Mouse (Mus musculus): ENCODE measurements at regions not wholly inside any gene's neighbourhood (a gene's known extent, or its start where the extent isn't known, plus 50 kb on each side); places are given as distances from the start of the nearest gene placed in this dataset.

- TF ChIP-seq CTCF (conservative IDR thresholded peaks at IDR 0.05; ENCODE audit: insufficient read depth, insufficient read length, low read depth, low read length) (no peak), POLR2A (IDR thresholded peaks at IDR 0.05; ENCODE audit: low read depth, low read length) (no peak)
- no peak for DNase-seq
- 62% methylated on average over 18 of the region's 18 CpGs for WGBS
- Histone ChIP-seq H3K27me3 (replicated peaks; ENCODE audit: control insufficient read depth, insufficient read depth, low read length) (no peaks in the 10 kb centered on the region), H3K4me1 (ENCODE audit: control insufficient read depth, insufficient read depth, low read length) (no peaks in the 10 kb centered on the region), H3K36me3 (ENCODE audit: control insufficient read depth, insufficient read depth, low read length) (no peaks in the 10 kb centered on the region), H3K27ac (ENCODE audit: insufficient read depth, low read depth, low read length) (no peak overlapping the region), H3K4me3 (ENCODE audit: insufficient read depth, low read depth, low read length) (no peak overlapping the region)
Measured at GRCm38 (mm10) chr16:21321188-21322070, 101.5 kb upstream of the Vps8 start.

GRCm38 (mm10) chr16:21322437-21322836 lies 100.5 kb upstream of the Vps8 start:
- H3K27me3 ChIP-seq (replicated peaks; ENCODE audit: control insufficient read depth, insufficient read depth, low read length), result no peaks in the 10 kb centered on the region
- H3K36me3 ChIP-seq (ENCODE audit: control insufficient read depth, insufficient read depth, low read length), result no peaks in the 10 kb centered on the region
- peak; percentile 6 for DNase-seq
- WGBS, result 60% methylated on average over 10 of the region's 10 CpGs
- no peaks in the 10 kb centered on the region for H3K4me1 ChIP-seq (ENCODE audit: control insufficient read depth, insufficient read depth, low read length)
- H3K27ac ChIP-seq (ENCODE audit: insufficient read depth, low read depth, low read length), result no peak overlapping the region
- no peak overlapping the region for H3K4me3 ChIP-seq (ENCODE audit: insufficient read depth, low read depth, low read length)
- TF ChIP-seq POLR2A (IDR thresholded peaks at IDR 0.05; ENCODE audit: low read depth, low read length) (no peak), CTCF (conservative IDR thresholded peaks at IDR 0.05; ENCODE audit: insufficient read depth, insufficient read length, low read depth, low read length) (no peak)

GRCm38 (mm10) chr16:21323446-21324034 lies 99.4 kb upstream of the Vps8 start:
- Histone ChIP-seq H3K4me1 (ENCODE audit: control insufficient read depth, insufficient read depth, low read length) (no peaks in the 10 kb centered on the region), H3K36me3 (ENCODE audit: control insufficient read depth, insufficient read depth, low read length) (no peaks in the 10 kb centered on the region), H3K27ac (ENCODE audit: insufficient read depth, low read depth, low read length) (no peak overlapping the region), H3K4me3 (ENCODE audit: insufficient read depth, low read depth, low read length) (no peak overlapping the region), H3K27me3 (replicated peaks; ENCODE audit: control insufficient read depth, insufficient read depth, low read length) (no peaks in the 10 kb centered on the region)
- TF ChIP-seq CTCF (conservative IDR thresholded peaks at IDR 0.05; ENCODE audit: insufficient read depth, insufficient read length, low read depth, low read length) (no peak), POLR2A (IDR thresholded peaks at IDR 0.05; ENCODE audit: low read depth, low read length) (no peak)
- 87% methylated on average over 3 of the region's 3 CpGs for WGBS
- DNase-seq, result no peak

GRCm38 (mm10) chr16:21327969-21328368 lies 94.9 kb upstream of the Vps8 start:
- WGBS, result 95% methylated on average over 4 of the region's 4 CpGs
- Histone ChIP-seq H3K4me3 (ENCODE audit: insufficient read depth, low read depth, low read length) (no peak overlapping the region), H3K4me1 (ENCODE audit: control insufficient read depth, insufficient read depth, low read length) (peaks cover 3% of the 10 kb centered on the region; the same call in 1 of the 2 replicates), H3K27me3 (replicated peaks; ENCODE audit: control insufficient read depth, insufficient read depth, low read length) (no peaks in the 10 kb centered on the region), H3K27ac (ENCODE audit: insufficient read depth, low read depth, low read length) (no peak overlapping the region), H3K36me3 (ENCODE audit: control insufficient read depth, insufficient read depth, low read length) (no peaks in the 10 kb centered on the region)
- no peak for DNase-seq
- TF ChIP-seq POLR2A (IDR thresholded peaks at IDR 0.05; ENCODE audit: low read depth, low read length) (no peak), CTCF (conservative IDR thresholded peaks at IDR 0.05; ENCODE audit: insufficient read depth, insufficient read length, low read depth, low read length) (no peak)

GRCm38 (mm10) chr16:21329199-21329598 lies 93.7 kb upstream of the Vps8 start:
- Histone ChIP-seq H3K36me3 (ENCODE audit: control insufficient read depth, insufficient read depth, low read length) (no peaks in the 10 kb centered on the region), H3K27ac (ENCODE audit: insufficient read depth, low read depth, low read length) (no peak overlapping the region), H3K4me1 (ENCODE audit: control insufficient read depth, insufficient read depth, low read length) (peaks cover 6% of the 10 kb centered on the region), H3K27me3 (replicated peaks; ENCODE audit: control insufficient read depth, insufficient read depth, low read length) (no peaks in the 10 kb centered on the region), H3K4me3 (ENCODE audit: insufficient read depth, low read depth, low read length) (no peak overlapping the region)
- DNase-seq, result no peak
- TF ChIP-seq CTCF (conservative IDR thresholded peaks at IDR 0.05; ENCODE audit: insufficient read depth, insufficient read length, low read depth, low read length) (no peak), POLR2A (IDR thresholded peaks at IDR 0.05; ENCODE audit: low read depth, low read length) (no peak)
- 91% methylated on average over 6 of the region's 6 CpGs for WGBS

- 73% methylated on average over 5 of the region's 5 CpGs for WGBS
- TF ChIP-seq CTCF (conservative IDR thresholded peaks at IDR 0.05; ENCODE audit: insufficient read depth, insufficient read length, low read depth, low read length) (no peak), POLR2A (IDR thresholded peaks at IDR 0.05; ENCODE audit: low read depth, low read length) (no peak)
- Histone ChIP-seq H3K27ac (ENCODE audit: insufficient read depth, low read depth, low read length) (no peak overlapping the region), H3K27me3 (replicated peaks; ENCODE audit: control insufficient read depth, insufficient read depth, low read length) (no peaks in the 10 kb centered on the region), H3K36me3 (ENCODE audit: control insufficient read depth, insufficient read depth, low read length) (no peaks in the 10 kb centered on the region), H3K4me3 (ENCODE audit: insufficient read depth, low read depth, low read length) (no peak overlapping the region), H3K4me1 (ENCODE audit: control insufficient read depth, insufficient read depth, low read length) (peaks cover 6% of the 10 kb centered on the region)
- DNase-seq, result no peak
Measured at GRCm38 (mm10) chr16:21331229-21331628, 91.7 kb upstream of the Vps8 start.

GRCm38 (mm10) chr16:21332411-21332810 lies 90.5 kb upstream of the Vps8 start:
- Histone ChIP-seq H3K4me1 (ENCODE audit: control insufficient read depth, insufficient read depth, low read length) (peaks cover 6% of the 10 kb centered on the region), H3K4me3 (ENCODE audit: insufficient read depth, low read depth, low read length) (peak overlapping the region; percentile 86), H3K27me3 (replicated peaks; ENCODE audit: control insufficient read depth, insufficient read depth, low read length) (no peaks in the 10 kb centered on the region), H3K27ac (ENCODE audit: insufficient read depth, low read depth, low read length) (no peak overlapping the region), H3K36me3 (ENCODE audit: control insufficient read depth, insufficient read depth, low read length) (no peaks in the 10 kb centered on the region)
- DNase-seq, result peak; percentile 10
- WGBS, result 45% methylated on average over 7 of the region's 7 CpGs
- TF ChIP-seq POLR2A (IDR thresholded peaks at IDR 0.05; ENCODE audit: low read depth, low read length), result no peak
- no peak for TF ChIP-seq CTCF (conservative IDR thresholded peaks at IDR 0.05; ENCODE audit: insufficient read depth, insufficient read length, low read depth, low read length)
